Mouse (Mus musculus): Measurements from ENCODE around the gene Dlg5.

Dlg5 gene

GRCm38 (mm10) chr14:24234411-24234810, 11.3 kb downstream of the Dlg5 start:
- in situ Hi-C loops (cut with MboI, MseI), result no loop called here

- in situ Hi-C loops (cut with MboI, MseI), result no loop called here
Observed at GRCm38 (mm10) chr14:24232641-24233633, 12.8 kb downstream of the Dlg5 start.

- in situ Hi-C loops (cut with MboI, MseI), result no loop called here
Observed at GRCm38 (mm10) chr14:24228549-24228948, 17.2 kb downstream of the Dlg5 start.

- in situ Hi-C loops (cut with MboI, MseI), result no loop called here
Observed at GRCm38 (mm10) chr14:24227015-24227414, 18.7 kb downstream of the Dlg5 start.

GRCm38 (mm10) chr14:24226344-24226743, 19.4 kb downstream of the Dlg5 start:
- in situ Hi-C loops (cut with MboI, MseI), result no loop called here

- in situ Hi-C loops (cut with MboI, MseI), result no loop called here
Observed at GRCm38 (mm10) chr14:24222759-24223158, 23.0 kb downstream of the Dlg5 start.

GRCm38 (mm10) chr14:24222273-24222672, 23.4 kb downstream of the Dlg5 start:
- in situ Hi-C loops (cut with MboI, MseI), result no loop called here

- in situ Hi-C loops (cut with MboI, MseI), result no loop called here
Observed at GRCm38 (mm10) chr14:24217362-24217722, 28.4 kb downstream of the Dlg5 start.

GRCm38 (mm10) chr14:24216678-24217361, 28.9 kb downstream of the Dlg5 start:
- in situ Hi-C loops (cut with MboI, MseI), result no loop called here

GRCm38 (mm10) chr14:24216064-24216463, 29.7 kb downstream of the Dlg5 start:
- in situ Hi-C loops (cut with MboI, MseI), result no loop called here

GRCm38 (mm10) chr14:24214436-24214835, 31.3 kb downstream of the Dlg5 start:
- in situ Hi-C loops (cut with MboI, MseI), result no loop called here

- in situ Hi-C loops (cut with MboI, MseI), result no loop called here
Observed at GRCm38 (mm10) chr14:24213336-24213735, 32.4 kb downstream of the Dlg5 start.

- in situ Hi-C loops (cut with MboI, MseI), result no loop called here
Observed at GRCm38 (mm10) chr14:24212861-24213260, 32.9 kb downstream of the Dlg5 start.

- in situ Hi-C loops (cut with MboI, MseI), result no loop called here
Observed at GRCm38 (mm10) chr14:24207360-24207752, 38.4 kb downstream of the Dlg5 start.

GRCm38 (mm10) chr14:24206736-24207359, 38.9 kb downstream of the Dlg5 start:
- in situ Hi-C loops (cut with MboI, MseI), result no loop called here

GRCm38 (mm10) chr14:24206314-24206713, 39.4 kb downstream of the Dlg5 start:
- in situ Hi-C loops (cut with MboI, MseI), result no loop called here

GRCm38 (mm10) chr14:24205281-24205871, 40.3 kb downstream of the Dlg5 start:
- in situ Hi-C loops (cut with MboI, MseI), result no loop called here

GRCm38 (mm10) chr14:24203210-24203609, 42.5 kb downstream of the Dlg5 start:
- in situ Hi-C loops (cut with MboI, MseI), result no loop called here

- in situ Hi-C loops (cut with MboI, MseI), result no loop called here
Observed at GRCm38 (mm10) chr14:24200771-24201170, 44.9 kb downstream of the Dlg5 start.

- in situ Hi-C loops (cut with MboI, MseI), result no loop called here
Observed at GRCm38 (mm10) chr14:24199732-24200131, 46.0 kb downstream of the Dlg5 start.

- in situ Hi-C loops (cut with MboI, MseI), result no loop called here
Observed at GRCm38 (mm10) chr14:24197865-24198264, 47.9 kb downstream of the Dlg5 start.

GRCm38 (mm10) chr14:24196947-24197346, 48.8 kb downstream of the Dlg5 start:
- in situ Hi-C loops (cut with MboI, MseI), result no loop called here
